Mouse (Mus musculus): Measurements from ENCODE around the gene C130074G19Rik. TPM values are rescaled to one million over a fixed set of nuclear protein-coding genes. Genes with fewer than 3 reads are reported as not detected.
A peak's percentile ranks its signal among the peaks of the same experiment; 100 is the strongest.

The C130074G19Rik gene
- polyA plus RNA-seq, 1 experiment = 6.0 TPM

DNA sequence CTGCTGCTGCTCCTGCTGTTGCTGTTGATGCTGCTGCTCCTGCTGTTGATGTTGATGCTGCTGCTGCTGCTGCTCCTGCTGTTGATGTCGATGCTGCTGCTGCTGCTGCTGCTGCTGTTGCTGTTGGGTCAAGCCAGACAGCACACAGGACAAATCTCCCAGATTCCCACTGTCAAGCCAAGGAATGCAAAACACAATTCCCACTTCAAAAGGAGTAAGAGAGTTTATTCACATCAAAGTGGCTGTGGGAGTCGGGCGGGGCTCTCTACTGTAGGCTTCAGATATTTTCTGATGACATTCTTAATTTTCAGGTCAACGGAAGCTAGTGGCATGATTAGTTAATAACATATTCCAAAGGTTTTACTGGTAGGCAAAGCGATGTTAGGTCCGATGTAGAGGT is 20.4 kb downstream of the C130074G19Rik start:
- no peak overlapping the region for H3K4me3 ChIP-seq (ENCODE audit: control insufficient read depth, low read depth, low read length)
- no peaks in the 10 kb centered on the region for H3K36me3 ChIP-seq (ENCODE audit: control insufficient read depth, insufficient read depth, low read length)
- no peak overlapping the region for H3K27ac ChIP-seq (ENCODE audit: control insufficient read depth, insufficient read depth, low read depth, low read length)
- no peaks in the 10 kb centered on the region for H3K27me3 ChIP-seq (ENCODE audit: control insufficient read depth, insufficient read depth, low read length)
- TF ChIP-seq POLR2A (IDR thresholded peaks at IDR 0.05; ENCODE audit: control insufficient read depth, low read depth, low read length) = no peak
- TF ChIP-seq CTCF (IDR thresholded peaks at IDR 0.05; ENCODE audit: control insufficient read depth, insufficient read depth, insufficient replicate concordance, low read depth, low read length) = no peak
- H3K4me1 ChIP-seq (ENCODE audit: control insufficient read depth, insufficient read depth, low read length) = no peaks in the 10 kb centered on the region

DNA sequence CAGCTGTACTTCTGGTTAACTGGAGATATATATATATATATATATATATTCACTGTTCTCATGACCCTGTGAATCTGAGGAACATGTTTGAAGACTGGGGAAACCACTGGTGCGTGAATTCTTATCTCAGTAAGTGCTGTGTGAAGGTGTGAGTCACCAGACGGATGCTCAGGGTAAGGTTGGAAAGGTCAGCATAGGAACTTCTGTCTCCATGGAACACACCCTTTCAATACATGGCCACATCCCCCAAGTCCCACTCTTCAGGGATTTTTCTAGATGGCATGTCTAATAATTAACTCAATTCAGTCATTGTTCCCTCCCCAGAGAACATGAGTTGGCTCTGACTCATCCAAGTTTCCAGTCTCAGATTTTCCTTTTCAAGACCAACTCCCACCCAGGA is 21.5 kb downstream of the C130074G19Rik start:
- no peak overlapping the region for H3K4me3 ChIP-seq (ENCODE audit: control insufficient read depth, low read depth, low read length)
- H3K27ac ChIP-seq (ENCODE audit: control insufficient read depth, insufficient read depth, low read depth, low read length) = no peak overlapping the region
- H3K27me3 ChIP-seq (ENCODE audit: control insufficient read depth, insufficient read depth, low read length) = no peaks in the 10 kb centered on the region
- TF ChIP-seq POLR2A (IDR thresholded peaks at IDR 0.05; ENCODE audit: control insufficient read depth, low read depth, low read length) = no peak
- no peak for TF ChIP-seq CTCF (IDR thresholded peaks at IDR 0.05; ENCODE audit: control insufficient read depth, insufficient read depth, insufficient replicate concordance, low read depth, low read length)
- H3K4me1 ChIP-seq (ENCODE audit: control insufficient read depth, insufficient read depth, low read length) = no peaks in the 10 kb centered on the region
- no peaks in the 10 kb centered on the region for H3K36me3 ChIP-seq (ENCODE audit: control insufficient read depth, insufficient read depth, low read length)

DNA sequence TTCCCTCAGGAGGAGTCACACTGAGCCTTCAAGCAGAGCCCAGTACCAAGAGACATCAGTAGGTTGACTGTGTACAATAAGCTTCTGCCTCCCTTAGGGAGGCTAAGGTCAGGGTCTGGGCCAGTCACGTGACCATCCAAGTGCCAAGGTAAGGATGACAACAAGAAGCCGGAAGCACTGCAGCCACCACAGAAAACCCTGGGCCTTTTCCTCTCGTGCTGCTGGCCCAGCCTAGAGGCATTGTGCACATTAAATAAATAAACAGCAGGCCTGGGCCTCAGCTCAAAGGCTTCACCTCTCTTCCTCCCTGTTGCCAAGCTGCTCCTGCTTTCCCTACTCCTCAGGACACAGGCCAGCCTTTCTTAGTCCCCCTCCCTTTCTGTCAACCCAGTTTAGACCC is 22.7 kb downstream of the C130074G19Rik start:
- H3K36me3 ChIP-seq (ENCODE audit: control insufficient read depth, insufficient read depth, low read length) = no peaks in the 10 kb centered on the region
- TF ChIP-seq POLR2A (IDR thresholded peaks at IDR 0.05; ENCODE audit: control insufficient read depth, low read depth, low read length) (no peak), CTCF (IDR thresholded peaks at IDR 0.05; ENCODE audit: control insufficient read depth, insufficient read depth, insufficient replicate concordance, low read depth, low read length) (no peak)
- H3K4me3 ChIP-seq (ENCODE audit: control insufficient read depth, low read depth, low read length) = no peak overlapping the region
- peak overlapping the region; percentile 24; the same call in 1 of the 2 replicates for H3K27ac ChIP-seq (ENCODE audit: control insufficient read depth, insufficient read depth, low read depth, low read length)
- H3K4me1 ChIP-seq (ENCODE audit: control insufficient read depth, insufficient read depth, low read length) = no peaks in the 10 kb centered on the region
- no peaks in the 10 kb centered on the region for H3K27me3 ChIP-seq (ENCODE audit: control insufficient read depth, insufficient read depth, low read length)

DNA sequence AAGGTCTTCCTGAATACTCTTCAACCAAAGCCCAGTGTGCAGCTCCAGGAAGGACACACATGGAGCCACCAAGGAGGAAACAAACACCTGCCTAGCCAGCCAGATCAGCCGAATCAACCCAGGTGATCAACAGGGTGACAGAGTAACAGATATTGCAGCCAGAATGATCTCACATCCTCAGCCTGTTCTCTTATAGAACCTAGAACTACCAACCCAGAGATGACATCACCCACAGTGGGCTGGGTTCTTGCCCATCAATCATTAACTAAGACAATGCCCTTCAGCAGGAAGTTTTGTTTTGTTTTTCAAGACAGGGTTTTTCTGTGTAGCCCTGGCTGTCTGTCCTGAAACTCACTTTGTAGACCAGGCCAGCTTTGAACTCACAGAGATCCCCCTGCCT is 24.8 kb downstream of the C130074G19Rik start:
- no peak overlapping the region for H3K4me3 ChIP-seq (ENCODE audit: control insufficient read depth, low read depth, low read length)
- no peaks in the 10 kb centered on the region for H3K36me3 ChIP-seq (ENCODE audit: control insufficient read depth, insufficient read depth, low read length)
- TF ChIP-seq CTCF (IDR thresholded peaks at IDR 0.05; ENCODE audit: control insufficient read depth, insufficient read depth, insufficient replicate concordance, low read depth, low read length) = no peak
- TF ChIP-seq POLR2A (IDR thresholded peaks at IDR 0.05; ENCODE audit: control insufficient read depth, low read depth, low read length) = no peak
- no peaks in the 10 kb centered on the region for H3K4me1 ChIP-seq (ENCODE audit: control insufficient read depth, insufficient read depth, low read length)
- H3K27me3 ChIP-seq (ENCODE audit: control insufficient read depth, insufficient read depth, low read length) = no peaks in the 10 kb centered on the region
- no peak overlapping the region for H3K27ac ChIP-seq (ENCODE audit: control insufficient read depth, insufficient read depth, low read depth, low read length)

- H3K4me1 ChIP-seq (ENCODE audit: control insufficient read depth, insufficient read depth, low read length) = no peaks in the 10 kb centered on the region
- H3K4me3 ChIP-seq (ENCODE audit: control insufficient read depth, low read depth, low read length) = no peak overlapping the region
- no peak overlapping the region for H3K27ac ChIP-seq (ENCODE audit: control insufficient read depth, insufficient read depth, low read depth, low read length)
- no peaks in the 10 kb centered on the region for H3K27me3 ChIP-seq (ENCODE audit: control insufficient read depth, insufficient read depth, low read length)
- H3K36me3 ChIP-seq (ENCODE audit: control insufficient read depth, insufficient read depth, low read length) = no peaks in the 10 kb centered on the region
- TF ChIP-seq POLR2A (IDR thresholded peaks at IDR 0.05; ENCODE audit: control insufficient read depth, low read depth, low read length) (no peak), CTCF (IDR thresholded peaks at IDR 0.05; ENCODE audit: control insufficient read depth, insufficient read depth, insufficient replicate concordance, low read depth, low read length) (no peak)
These were observed 25.8 kb downstream of the C130074G19Rik start for GRCm38 (mm10) chr1:184857216-184857615.

GRCm38 (mm10) chr1:184853922-184854321 is 29.1 kb downstream of the C130074G19Rik start:
- Histone ChIP-seq H3K36me3 (ENCODE audit: control insufficient read depth, insufficient read depth, low read length) (no peaks in the 10 kb centered on the region), H3K27me3 (ENCODE audit: control insufficient read depth, insufficient read depth, low read length) (no peaks in the 10 kb centered on the region), H3K27ac (ENCODE audit: control insufficient read depth, insufficient read depth, low read depth, low read length) (no peak overlapping the region), H3K4me3 (ENCODE audit: control insufficient read depth, low read depth, low read length) (no peak overlapping the region), H3K4me1 (ENCODE audit: control insufficient read depth, insufficient read depth, low read length) (peaks cover 3% of the 10 kb centered on the region)
- TF ChIP-seq CTCF (IDR thresholded peaks at IDR 0.05; ENCODE audit: control insufficient read depth, insufficient read depth, insufficient replicate concordance, low read depth, low read length) = no peak
- TF ChIP-seq POLR2A (IDR thresholded peaks at IDR 0.05; ENCODE audit: control insufficient read depth, low read depth, low read length) = no peak

DNA sequence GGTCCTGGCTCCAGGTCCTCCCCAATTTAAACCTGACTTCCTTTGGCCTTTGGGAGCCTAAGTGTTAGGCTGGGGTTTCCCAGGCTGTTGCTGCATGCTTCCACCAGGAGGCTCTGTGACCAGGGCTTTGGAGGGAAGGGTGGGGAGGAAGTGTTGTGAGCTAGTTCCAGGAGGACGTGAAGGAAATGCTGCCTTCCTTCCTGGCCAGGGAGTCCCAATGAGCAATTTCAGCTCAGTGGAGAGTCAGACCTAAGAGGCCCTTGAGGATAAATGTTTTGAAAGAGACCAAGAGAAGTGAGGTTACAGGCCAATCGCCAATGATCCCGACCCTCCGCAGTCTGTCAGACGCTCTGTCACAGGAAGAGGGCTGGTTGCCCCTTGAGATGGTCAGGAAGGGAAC is 29.7 kb downstream of the C130074G19Rik start:
- H3K36me3 ChIP-seq (ENCODE audit: control insufficient read depth, insufficient read depth, low read length) = no peaks in the 10 kb centered on the region
- no peaks in the 10 kb centered on the region for H3K27me3 ChIP-seq (ENCODE audit: control insufficient read depth, insufficient read depth, low read length)
- peak; percentile 74; the same call in 1 of the 2 replicates for TF ChIP-seq CTCF (IDR thresholded peaks at IDR 0.05; ENCODE audit: control insufficient read depth, insufficient read depth, insufficient replicate concordance, low read depth, low read length)
- TF ChIP-seq POLR2A (IDR thresholded peaks at IDR 0.05; ENCODE audit: control insufficient read depth, low read depth, low read length) = no peak
- H3K27ac ChIP-seq (ENCODE audit: control insufficient read depth, insufficient read depth, low read depth, low read length) = no peak overlapping the region; the same call in 1 of the 2 replicates
- no peak overlapping the region for H3K4me3 ChIP-seq (ENCODE audit: control insufficient read depth, low read depth, low read length)
- peaks cover 3% of the 10 kb centered on the region for H3K4me1 ChIP-seq (ENCODE audit: control insufficient read depth, insufficient read depth, low read length)
